Mouse (Mus musculus) CH12F3 (cell line): ENCODE data around the gene Tmem30a.

Experiments
- in situ Hi-C: fragments of 300-500 bp; cut with MboI; formaldehyde crosslinking; loops from 2 replicates; pipeline ENCODE4 v1.14.3; 2020; ENCODE audit warnings: low sequenced_read_pairs

Tmem30a gene

DNA sequence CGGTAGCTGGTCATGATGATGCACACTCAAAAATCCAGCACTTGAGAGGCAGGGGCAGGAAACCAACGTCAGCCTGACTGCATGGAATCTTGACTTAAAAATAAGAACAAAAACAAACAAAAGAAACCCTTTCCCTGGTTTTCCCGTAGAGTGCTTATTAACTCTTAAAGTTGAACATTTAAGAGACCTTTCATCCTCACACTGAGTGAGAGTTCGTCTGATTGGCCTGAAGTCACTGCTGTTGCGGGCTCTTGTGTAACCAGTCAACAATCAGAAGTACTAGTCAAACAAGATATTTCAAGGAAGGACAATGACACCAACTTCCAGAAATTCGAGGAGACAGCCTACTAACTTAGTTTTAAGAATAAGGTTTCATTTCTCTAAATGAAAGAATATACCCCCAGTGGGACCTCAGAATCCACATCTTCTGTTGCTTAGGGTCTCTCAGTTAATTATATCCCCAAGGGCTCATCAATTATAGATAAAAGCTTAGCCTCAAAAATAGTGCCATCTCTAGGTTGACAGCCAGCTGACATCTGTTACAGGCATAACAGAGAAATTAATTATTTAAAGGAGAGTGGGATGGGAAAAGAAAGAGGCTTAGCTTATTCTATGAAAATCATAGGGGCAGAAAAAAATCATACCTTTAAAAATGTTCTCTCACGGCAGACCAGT, 3.3 kb upstream of the Tmem30a start:
- in situ Hi-C loops, result no loop called here

DNA sequence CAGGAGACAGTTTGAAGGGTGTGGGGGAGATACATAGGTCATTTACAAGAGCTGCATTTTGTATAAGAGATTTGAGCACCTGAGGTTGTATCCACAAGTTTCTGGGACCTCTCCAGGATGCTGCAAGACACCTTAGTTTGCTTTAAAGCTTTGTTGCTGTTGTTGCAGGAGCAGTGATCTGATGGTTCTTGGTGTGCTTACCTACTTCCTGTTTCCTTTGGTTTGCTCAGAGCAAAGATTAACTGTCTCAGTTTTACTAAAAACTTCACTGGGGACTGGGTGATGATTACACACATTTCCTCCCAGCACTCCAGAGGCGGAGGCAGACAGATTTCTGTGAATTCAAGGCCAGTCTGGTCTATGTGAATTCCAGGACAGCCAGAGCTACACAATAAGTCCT, 1.8 kb upstream of the Tmem30a start:
- in situ Hi-C loops, result no loop called here

DNA sequence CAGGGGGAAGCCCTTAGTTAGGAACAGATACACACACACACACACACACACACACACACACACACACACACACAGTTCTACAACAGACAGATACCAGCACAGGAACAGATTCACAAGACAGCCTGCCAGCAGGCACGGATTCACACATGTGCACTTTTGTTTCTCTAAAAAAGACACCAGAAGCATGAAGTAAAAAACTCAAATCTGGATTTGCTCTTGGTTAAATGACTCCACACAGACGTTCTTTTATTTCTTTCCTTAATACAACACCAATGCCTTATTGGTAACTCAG, 7.6 kb downstream of the Tmem30a start:
- in situ Hi-C loops, result no loop called here

DNA sequence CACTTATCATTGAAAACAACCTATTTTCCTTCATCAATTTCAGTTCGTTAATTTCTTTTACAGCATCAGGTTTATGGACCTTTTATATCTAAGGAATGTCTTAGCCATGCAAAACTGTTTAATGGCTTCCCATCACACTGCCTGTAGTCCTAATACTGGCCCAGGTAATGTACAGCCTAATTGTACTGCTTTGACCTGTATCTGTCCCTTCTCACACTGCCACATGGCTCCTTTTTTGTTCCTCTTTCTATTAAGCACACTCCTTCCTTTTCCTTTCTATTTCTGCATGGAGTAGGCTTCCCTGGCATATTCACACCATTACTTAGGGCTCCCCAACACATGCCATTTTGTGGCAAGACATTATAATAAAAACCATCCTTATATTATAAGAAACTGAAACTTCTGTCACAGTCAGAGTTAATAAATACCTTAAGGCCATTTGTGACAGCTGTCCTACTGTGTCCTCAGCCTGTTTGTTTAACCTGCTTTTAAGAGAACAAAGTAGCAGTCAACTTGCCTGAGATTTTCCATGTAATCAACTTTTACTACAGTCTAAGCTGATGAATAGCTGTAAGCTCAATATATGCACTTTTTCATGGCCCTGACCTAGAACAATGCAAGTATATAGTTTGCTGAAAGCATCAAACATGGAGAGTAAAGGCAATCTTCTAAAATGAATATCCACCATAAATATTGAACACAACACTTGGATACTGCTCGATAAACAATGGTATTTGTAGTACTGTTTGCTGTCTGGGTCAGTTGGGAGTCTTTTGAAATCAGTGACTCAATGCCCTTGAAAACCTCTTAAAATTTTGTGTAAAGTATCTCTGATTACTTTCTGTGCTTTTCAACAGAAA, 8.1 kb downstream of the Tmem30a start:
- in situ Hi-C loops, result no loop called here

DNA sequence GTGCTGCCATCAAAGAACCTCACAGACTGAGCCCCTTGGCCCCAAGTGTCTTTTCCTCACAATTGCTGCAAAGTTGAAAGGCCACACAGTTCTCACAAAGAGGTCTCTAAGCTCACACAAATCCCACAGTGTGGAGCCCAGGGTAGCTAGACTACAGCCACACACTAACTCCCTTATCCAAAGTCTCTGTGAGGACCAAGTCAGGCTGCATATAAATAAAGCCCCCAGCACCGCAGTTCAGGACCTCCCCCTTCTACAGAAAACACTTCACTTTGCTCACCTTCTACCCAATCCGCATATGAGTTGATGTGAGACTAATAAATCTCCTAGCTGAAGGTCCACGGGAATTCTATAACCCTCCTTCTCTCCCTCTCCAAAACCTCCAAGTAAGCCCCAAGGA, 8.9 kb downstream of the Tmem30a start:
- in situ Hi-C loops, result no loop called here

DNA sequence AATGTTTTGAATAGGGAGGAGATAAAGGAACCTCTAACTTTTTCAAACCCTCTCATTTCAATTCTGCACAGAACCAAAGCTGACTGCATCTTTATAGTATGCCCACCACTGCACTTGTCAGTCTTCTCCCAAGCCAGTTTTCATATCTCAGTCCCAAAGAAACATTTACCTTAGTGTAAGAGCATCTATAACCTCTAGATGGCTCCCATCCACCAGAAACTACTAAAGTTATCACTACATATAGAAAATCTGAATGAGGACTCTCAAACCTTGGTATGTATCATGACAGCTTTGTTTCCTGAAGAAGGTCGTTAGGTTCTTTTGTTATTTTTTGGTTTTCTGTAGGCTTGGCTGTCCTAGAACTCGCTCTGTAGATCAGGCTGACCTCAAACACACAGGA, 14.0 kb downstream of the Tmem30a start:
- in situ Hi-C loops, result no loop called here

DNA sequence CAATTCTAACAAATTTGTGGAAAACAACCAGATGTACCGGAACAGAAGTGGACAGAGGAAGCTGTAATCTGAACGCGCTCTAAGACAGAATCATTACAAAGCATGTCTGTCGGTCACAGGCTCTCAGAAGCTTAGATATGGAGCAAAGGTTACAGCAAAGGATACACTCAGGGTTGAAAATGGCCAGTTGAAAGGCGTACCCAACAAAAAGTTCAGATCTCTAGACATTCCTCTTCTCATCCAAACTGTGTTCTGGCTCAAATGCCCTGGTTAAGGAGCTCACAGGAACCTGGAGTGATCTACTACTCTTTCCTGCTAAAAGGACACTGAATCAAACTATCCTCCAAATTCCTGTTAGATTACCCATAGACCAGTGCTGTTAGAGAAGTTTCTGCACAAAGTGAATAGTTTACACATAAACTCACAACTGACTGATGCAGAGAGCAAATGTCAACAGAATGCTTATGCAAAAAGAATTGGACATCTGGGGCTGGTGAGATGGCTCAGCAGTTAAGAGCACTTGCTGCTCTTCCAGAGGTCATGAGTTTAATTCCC, 26.2 kb downstream of the Tmem30a start:
- in situ Hi-C loops, result no loop called here

DNA sequence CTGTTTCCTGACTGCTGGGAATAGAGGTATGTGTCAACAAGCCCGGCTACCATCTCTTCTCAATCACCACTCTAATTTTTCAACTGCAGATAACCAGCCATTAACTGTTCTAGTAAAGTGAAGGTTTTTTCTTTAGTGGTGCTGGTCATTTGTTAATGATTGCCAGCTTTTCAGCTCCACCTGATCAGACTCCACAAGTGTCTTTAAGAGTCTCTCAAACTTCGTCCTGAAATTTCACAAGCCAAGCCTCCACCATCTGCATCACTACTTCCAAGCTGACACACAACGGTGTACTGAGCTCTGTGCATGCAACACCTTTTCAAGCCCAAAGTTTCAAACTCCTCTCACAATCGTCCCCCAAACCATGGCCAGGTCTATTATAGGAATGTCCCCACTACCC, 28.0 kb downstream of the Tmem30a start:
- in situ Hi-C loops, result no loop called here

DNA sequence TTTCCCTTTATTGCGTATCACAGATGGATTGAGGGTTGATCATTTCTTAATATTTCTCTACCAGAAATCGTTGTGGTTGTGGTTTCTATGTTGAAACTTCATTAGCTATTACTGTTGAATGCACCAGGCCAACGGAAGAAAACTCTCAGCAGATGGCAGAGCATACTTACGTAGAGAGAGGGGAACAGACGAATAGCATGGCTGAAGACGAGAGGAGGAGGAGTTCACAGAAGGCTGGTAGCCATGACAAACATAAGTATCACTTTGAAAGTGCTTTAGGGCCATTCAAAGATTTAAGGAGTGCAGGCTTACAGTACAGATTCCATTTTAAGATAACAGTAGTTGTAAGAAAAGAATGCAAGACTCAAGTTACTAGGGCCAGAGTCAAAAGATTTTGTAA, 30.8 kb downstream of the Tmem30a start:
- in situ Hi-C loops, result no loop called here

DNA sequence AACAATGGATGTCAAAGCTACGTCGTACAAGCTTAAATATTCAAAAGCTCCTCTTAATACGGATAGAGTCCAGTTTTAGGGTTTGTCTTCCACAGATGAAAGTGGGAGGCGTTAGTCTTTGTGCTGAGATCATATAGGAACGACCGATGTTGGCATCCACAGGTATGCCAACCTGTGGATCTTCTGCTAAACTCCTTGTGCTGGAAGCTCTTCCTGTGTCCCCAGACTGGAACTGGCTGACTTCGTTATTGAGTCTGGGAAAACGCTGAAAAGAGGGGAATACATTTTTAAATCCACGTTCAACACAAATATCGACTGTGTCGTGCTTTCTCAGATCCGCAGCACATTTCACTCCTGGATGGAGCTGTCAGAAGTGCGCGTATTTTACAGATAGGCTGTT, 33.2 kb downstream of the Tmem30a start:
- in situ Hi-C loops, result no loop called here

DNA sequence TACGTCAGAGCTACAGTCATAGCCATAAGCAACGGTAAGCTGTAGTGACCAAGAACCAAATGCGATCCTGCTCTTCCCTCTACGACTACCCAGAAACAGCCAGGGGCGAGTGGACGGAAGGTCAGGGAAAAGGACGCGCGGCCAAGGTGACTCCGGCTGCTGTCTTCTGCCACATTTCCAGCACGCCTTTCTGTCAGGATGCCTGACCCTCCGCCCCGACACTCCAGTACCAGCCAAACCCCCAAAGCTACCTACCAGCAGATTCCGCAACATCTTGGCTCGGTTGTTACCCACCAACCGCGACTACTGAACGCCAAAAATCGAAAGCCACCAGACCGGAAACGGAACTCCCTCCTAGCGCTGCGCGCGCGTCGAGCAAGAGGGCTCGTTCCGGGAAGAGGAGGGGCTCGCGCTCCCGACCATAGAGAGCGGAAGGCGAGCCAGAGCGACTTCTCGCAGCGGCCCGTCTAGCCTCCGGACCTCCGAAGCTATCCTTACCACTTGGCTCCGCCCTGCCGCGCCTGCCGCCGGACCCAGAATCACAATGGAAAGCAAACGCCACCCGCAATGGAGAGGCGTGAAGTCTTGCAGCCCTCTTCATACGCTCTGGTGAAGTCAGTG, 33.8 kb downstream of the Tmem30a start, which contains the start of gene Cox7a2:
Cox7a2 (minus strand) TSS at position 494 of the 621 bp plus-strand sequence.
- in situ Hi-C loops, result no loop called here

DNA sequence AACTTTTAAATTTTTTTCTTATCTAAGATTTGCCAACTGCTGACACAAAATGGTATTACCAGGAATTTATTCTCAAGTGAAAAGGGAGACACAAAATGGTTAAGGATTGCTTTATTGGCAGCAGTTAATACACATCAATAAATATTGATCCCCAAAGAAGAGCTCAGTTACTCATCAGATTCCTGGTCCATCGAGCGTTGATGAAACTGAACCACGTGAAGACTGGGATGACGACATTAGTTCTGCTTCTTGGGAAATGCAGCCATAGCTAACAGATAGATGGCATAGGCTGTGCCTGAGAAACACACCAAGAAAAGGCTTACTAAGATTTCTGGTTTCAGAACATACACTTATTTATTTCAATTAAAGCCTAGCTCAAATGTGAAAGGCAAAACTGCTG, 38.0 kb downstream of the Tmem30a start:
- in situ Hi-C loops, result no loop called here

DNA sequence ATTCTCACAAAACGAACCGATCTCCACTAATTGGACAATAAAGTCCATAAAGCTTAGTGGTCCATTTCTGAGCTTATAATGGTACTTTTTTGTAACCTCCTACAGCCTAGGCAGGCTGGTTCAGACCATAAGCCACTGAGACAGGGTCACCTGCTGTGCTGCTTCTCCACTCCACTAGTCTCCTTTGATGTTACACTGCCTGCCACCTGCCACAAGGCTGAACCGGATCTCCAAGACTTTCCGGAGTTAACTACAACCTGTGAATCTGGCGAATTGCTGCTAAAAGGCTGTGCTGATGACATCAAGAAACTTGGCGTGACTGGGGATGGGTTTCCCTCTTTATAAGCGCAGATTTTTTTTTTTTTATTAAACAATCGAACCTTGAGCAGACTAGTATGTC, 41.5 kb downstream of the Tmem30a start:
- in situ Hi-C loops, result no loop called here

DNA sequence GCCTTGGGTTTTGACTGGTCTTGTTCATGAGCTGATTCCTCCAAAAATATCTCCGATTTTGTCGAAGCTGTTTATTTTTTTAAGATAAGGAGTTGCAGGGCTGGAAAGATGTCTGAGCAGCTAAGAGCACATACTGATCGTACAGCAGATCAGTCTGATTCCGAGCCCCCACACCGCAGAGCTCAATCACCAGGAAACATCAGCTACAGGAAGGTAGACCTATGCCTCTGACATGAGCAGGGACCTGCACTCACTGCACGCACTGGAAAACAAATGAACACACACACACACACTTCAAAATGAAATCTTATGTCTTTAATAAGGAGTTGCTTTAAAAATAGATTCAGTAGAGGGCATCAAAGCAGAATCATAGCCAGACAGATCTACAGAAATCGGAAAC, 42.6 kb downstream of the Tmem30a start:
- in situ Hi-C loops, result no loop called here

DNA sequence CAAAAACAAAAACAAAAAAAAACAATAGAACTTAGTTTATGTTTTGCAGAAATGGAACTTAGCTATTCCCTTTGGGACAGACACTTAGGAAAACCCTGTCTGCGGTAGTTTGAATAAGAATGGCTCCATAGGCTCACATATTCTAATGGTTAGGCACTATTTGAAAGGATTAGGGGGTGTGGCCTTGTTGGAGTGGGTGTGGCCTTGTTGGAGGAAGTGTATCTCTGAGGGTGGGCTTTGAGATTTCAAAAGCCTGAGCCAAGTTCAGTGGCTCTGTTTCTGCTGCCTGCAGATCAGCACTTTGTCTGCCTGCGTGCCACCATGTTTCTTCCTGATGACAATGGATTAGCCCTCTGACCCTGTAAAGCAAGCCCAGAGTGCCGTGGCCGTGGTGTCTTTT, 48.3 kb downstream of the Tmem30a start:
- in situ Hi-C loops, result no loop called here

DNA sequence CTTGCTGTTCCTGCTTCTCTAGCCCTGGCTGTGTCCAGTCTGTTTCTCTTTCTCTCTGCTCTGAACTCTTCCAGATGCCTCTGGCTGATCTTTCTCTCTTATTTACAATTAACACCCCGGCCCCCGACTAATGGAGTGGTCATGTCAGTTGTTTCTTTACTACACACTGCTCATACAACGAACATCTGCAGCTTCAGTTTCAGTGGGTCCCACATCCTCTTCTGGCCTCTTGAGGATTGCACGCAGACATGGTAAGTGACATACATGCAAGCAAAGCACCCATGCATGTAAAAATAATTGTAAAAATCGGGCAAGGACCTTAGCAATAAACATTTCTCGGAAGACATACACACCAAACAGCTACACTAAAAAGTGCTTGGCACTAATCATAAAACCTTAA, 57.7 kb downstream of the Tmem30a start:
- in situ Hi-C loops, result no loop called here

DNA sequence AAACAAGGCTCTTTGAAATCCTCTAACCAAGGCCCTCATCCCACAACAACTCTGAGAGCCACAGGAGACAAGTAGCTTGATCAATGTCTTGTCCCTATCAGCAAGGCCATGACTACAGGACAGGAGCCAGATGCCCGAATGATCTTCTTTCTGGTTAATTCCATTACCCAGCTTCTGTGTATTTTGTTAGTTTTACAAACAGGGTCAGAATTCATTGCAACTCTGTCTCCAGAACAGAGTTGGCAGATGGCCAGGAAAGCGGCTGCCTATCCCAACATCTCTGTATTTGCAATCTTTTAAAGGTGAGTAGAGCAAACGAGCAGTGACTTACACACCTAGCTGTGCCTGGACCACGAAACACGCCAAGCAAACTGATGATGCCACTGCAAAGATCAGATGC, 63.0 kb downstream of the Tmem30a start:
- in situ Hi-C loops, result no loop called here

DNA sequence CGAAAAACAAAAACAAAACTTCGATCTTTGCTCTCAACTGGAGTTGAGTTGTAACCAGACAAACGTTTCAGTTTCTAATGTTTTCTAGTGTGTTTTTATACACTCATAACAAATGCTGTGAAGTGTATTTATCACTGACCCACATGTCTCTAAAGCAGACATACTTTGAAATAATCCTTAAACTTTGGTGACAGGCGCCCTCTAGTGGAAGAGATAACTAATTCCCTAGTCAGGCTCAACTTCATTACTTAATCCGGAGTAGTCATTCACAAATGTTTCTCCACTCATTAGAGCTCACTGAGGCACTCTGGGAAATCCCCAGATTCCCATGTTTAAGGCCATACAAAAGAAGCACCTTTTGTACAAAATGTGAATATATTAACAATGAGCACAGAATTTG, 70.2 kb downstream of the Tmem30a start:
- in situ Hi-C loops, result loop anchor here (25.0 kb wide), 1 partner anchor 686 kb away; no protein-coding TSS in a partner anchor

DNA sequence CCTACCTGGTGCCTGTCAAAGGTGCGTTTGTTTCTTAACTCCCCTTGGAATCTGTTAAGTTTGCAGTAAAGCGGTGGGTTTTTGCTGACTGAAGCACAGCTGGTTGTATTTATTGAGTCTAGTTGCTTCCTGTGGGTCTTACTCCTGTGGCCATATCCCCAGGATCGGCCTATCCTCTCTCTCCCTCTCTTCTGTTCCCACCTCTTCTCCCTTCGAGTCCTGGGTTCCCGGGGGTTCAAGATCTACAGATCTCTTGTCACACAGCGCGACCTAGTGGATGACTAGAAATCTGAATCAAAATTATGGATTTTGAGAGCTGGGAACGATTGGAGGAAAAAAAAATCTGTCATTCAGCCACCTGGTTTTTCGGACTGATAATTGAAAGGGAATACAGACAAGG, 72.3 kb downstream of the Tmem30a start:
- in situ Hi-C loops, result loop anchor here (25.0 kb wide), 1 partner anchor 684 kb away; no protein-coding TSS in a partner anchor

DNA sequence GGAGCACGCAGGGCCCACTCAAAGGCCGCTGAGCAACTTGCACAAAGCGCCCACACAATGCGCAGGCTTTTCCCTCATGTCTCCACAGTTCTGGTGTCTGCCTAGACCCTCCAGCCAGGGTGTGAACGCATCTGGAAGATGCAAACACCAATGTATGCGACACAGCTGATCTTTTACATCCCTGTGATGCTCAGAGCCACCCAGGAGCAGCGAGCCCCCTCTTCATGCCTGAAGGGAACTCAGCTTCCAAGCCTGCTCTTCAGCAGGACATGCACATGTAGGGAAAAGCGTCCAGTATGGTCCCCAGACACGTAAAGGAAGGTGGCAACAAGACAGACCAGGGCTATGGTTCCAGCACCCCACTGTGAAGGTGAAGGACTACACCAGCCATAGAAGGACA, 73.2 kb downstream of the Tmem30a start:
- in situ Hi-C loops, result loop anchor here (25.0 kb wide), 1 partner anchor 683 kb away; no protein-coding TSS in a partner anchor

DNA sequence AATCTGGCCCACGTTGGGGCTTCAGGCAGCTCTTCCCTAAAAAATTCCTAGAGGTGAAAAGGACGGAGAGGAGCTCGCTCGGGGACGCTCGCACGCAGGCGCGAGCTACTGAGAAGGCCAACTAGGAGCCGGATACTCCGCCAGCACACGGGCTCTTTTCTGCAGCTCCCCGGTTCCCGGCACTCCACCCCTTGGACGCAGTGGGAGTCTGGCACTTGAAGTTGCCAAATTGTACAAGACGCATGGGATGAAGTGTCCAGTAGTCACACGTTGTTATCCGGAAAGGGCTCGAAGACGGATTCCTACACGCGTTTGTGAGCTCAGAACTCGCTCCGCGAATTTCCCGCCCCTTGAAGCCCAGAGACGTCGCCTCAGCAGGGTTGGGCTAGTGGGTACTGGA, 73.9 kb downstream of the Tmem30a start:
- in situ Hi-C loops, result loop anchor here (10.0 to 25.0 kb wide), 2 partner anchors 682 to 935 kb away; no protein-coding TSS in a partner anchor
